Mouse (Mus musculus): ENCODE results near the gene Cacybp. TPM values are rescaled to one million over a fixed set of nuclear protein-coding genes. Genes with fewer than 3 reads are reported as not detected.

Gene Cacybp
- polyA plus RNA-seq, 1 experiment from 2014 or later: 87.0 TPM

GRCm38 (mm10) chr1:160209844-160210243 lies 2.8 kb downstream of the Cacybp start:
- 50% methylated on average over 2 of the region's 2 CpGs for WGBS (ENCODE audit: insufficient replicate concordance)
- no peak overlapping the region for H3K27ac ChIP-seq (ENCODE audit: low read length)
- no peak overlapping the region for H3K4me3 ChIP-seq (ENCODE audit: low read depth, low read length)
- H3K27me3 ChIP-seq (ENCODE audit: control insufficient read depth, insufficient read depth, low read depth, low read length): no peaks in the 10 kb centered on the region
- no peak for ATAC-seq (ENCODE audit: low read depth)
- no peak overlapping the region for H3K4me2 ChIP-seq (ENCODE audit: low read depth, low read length)
- H3K9me3 ChIP-seq (replicated peaks; ENCODE audit: control insufficient read depth, low read length): no peaks in the 10 kb centered on the region
- H3K4me1 ChIP-seq (ENCODE audit: control insufficient read depth, low read depth, low read length): peaks cover 17% of the 10 kb centered on the region
- H3K36me3 ChIP-seq (ENCODE audit: control insufficient read depth, insufficient read depth): peaks cover 9% of the 10 kb centered on the region
- no peak overlapping the region for H3K9ac ChIP-seq (ENCODE audit: low read depth, low read length)

- Histone ChIP-seq H3K27me3 (ENCODE audit: control insufficient read depth, insufficient read depth, low read depth, low read length) (no peaks in the 10 kb centered on the region), H3K36me3 (ENCODE audit: control insufficient read depth, insufficient read depth) (peaks cover 30% of the 10 kb centered on the region), H3K4me3 (ENCODE audit: low read depth, low read length) (no peak overlapping the region), H3K27ac (ENCODE audit: low read length) (no peak overlapping the region), H3K9me3 (replicated peaks; ENCODE audit: control insufficient read depth, low read length) (no peaks in the 10 kb centered on the region), H3K4me2 (ENCODE audit: low read depth, low read length) (no peak overlapping the region), H3K4me1 (ENCODE audit: control insufficient read depth, low read depth, low read length) (peaks cover 3% of the 10 kb centered on the region), H3K9ac (ENCODE audit: low read depth, low read length) (no peak overlapping the region)
- no peak for ATAC-seq (ENCODE audit: low read depth)
Measured at GRCm38 (mm10) chr1:160205486-160205885, 7.2 kb downstream of the Cacybp start.

- WGBS (ENCODE audit: insufficient replicate concordance): 0% methylated on average over 13 of the region's 13 CpGs
- H3K9me3 ChIP-seq (replicated peaks; ENCODE audit: control insufficient read depth, low read length): no peaks in the 10 kb centered on the region
- peak; percentile 15 for ATAC-seq (ENCODE audit: low read depth)
- peak overlapping the region; percentile 88 for H3K4me2 ChIP-seq (ENCODE audit: low read depth, low read length)
- H3K27ac ChIP-seq (ENCODE audit: low read length): peak overlapping the region; percentile 7
- H3K36me3 ChIP-seq (ENCODE audit: control insufficient read depth, insufficient read depth): peaks cover 2% of the 10 kb centered on the region
- H3K9ac ChIP-seq (ENCODE audit: low read depth, low read length): peak overlapping the region; percentile 61
- no peaks in the 10 kb centered on the region for H3K27me3 ChIP-seq (ENCODE audit: control insufficient read depth, insufficient read depth, low read depth, low read length)
- peaks cover 13% of the 10 kb centered on the region for H3K4me1 ChIP-seq (ENCODE audit: control insufficient read depth, low read depth, low read length)
- H3K4me3 ChIP-seq (ENCODE audit: low read depth, low read length): peak overlapping the region; percentile 69
Measured at GRCm38 (mm10) chr1:160195337-160195663, 17.4 kb downstream of the Cacybp start.

GRCm38 (mm10) chr1:160194529-160195336 lies 17.9 kb downstream of the Cacybp start, which contains the start of gene Mrps14:
Gene Mrps14 (plus strand): TSS chr1:160195215.
- peaks cover 2% of the 10 kb centered on the region; the same call in 1 of the 2 replicates for H3K36me3 ChIP-seq (ENCODE audit: control insufficient read depth, insufficient read depth)
- H3K9me3 ChIP-seq (replicated peaks; ENCODE audit: control insufficient read depth, low read length): no peaks in the 10 kb centered on the region
- peaks cover 13% of the 10 kb centered on the region for H3K4me1 ChIP-seq (ENCODE audit: control insufficient read depth, low read depth, low read length)
- peak within 1 kb of the TSS; percentile 69 for H3K4me3 ChIP-seq (ENCODE audit: low read depth, low read length)
- ATAC-seq (ENCODE audit: low read depth): peak; percentile 99
- H3K27ac ChIP-seq (ENCODE audit: low read length): peak within 1 kb of the TSS; percentile 7
- H3K27me3 ChIP-seq (ENCODE audit: control insufficient read depth, insufficient read depth, low read depth, low read length): no peaks in the 10 kb centered on the region
- H3K9ac ChIP-seq (ENCODE audit: low read depth, low read length): peak within 1 kb of the TSS; percentile 61
- peak within 1 kb of the TSS; percentile 88 for H3K4me2 ChIP-seq (ENCODE audit: low read depth, low read length)
- WGBS (ENCODE audit: insufficient replicate concordance): 8% methylated on average over 31 of the region's 31 CpGs

- 36% methylated on average over 5 of the region's 5 CpGs for WGBS (ENCODE audit: insufficient replicate concordance)
- Histone ChIP-seq H3K9ac (ENCODE audit: low read depth, low read length) (no peak overlapping the region), H3K27me3 (ENCODE audit: control insufficient read depth, insufficient read depth, low read depth, low read length) (no peaks in the 10 kb centered on the region), H3K4me1 (ENCODE audit: control insufficient read depth, low read depth, low read length) (no peaks in the 10 kb centered on the region), H3K36me3 (ENCODE audit: control insufficient read depth, insufficient read depth) (no peaks in the 10 kb centered on the region), H3K4me3 (ENCODE audit: low read depth, low read length) (no peak overlapping the region), H3K4me2 (ENCODE audit: low read depth, low read length) (no peak overlapping the region), H3K27ac (ENCODE audit: low read length) (no peak overlapping the region), H3K9me3 (replicated peaks; ENCODE audit: control insufficient read depth, low read length) (no peaks in the 10 kb centered on the region)
- ATAC-seq (ENCODE audit: low read depth): no peak
Measured at GRCm38 (mm10) chr1:160184506-160184905, 28.2 kb downstream of the Cacybp start.

- ATAC-seq (ENCODE audit: low read depth): no peak
- Histone ChIP-seq H3K4me1 (ENCODE audit: control insufficient read depth, low read depth, low read length) (no peaks in the 10 kb centered on the region), H3K4me2 (ENCODE audit: low read depth, low read length) (no peak overlapping the region), H3K4me3 (ENCODE audit: low read depth, low read length) (no peak overlapping the region), H3K9ac (ENCODE audit: low read depth, low read length) (no peak overlapping the region), H3K27me3 (ENCODE audit: control insufficient read depth, insufficient read depth, low read depth, low read length) (no peaks in the 10 kb centered on the region), H3K36me3 (ENCODE audit: control insufficient read depth, insufficient read depth) (no peaks in the 10 kb centered on the region), H3K9me3 (replicated peaks; ENCODE audit: control insufficient read depth, low read length) (no peaks in the 10 kb centered on the region), H3K27ac (ENCODE audit: low read length) (no peak overlapping the region)
- 38% methylated on average over 4 of the region's 4 CpGs for WGBS (ENCODE audit: insufficient replicate concordance)
Measured at GRCm38 (mm10) chr1:160181216-160181615, 31.5 kb downstream of the Cacybp start.

GRCm38 (mm10) chr1:160176903-160177302 lies 35.8 kb downstream of the Cacybp start:
- ATAC-seq (ENCODE audit: low read depth): no peak
- Histone ChIP-seq H3K4me3 (ENCODE audit: low read depth, low read length) (no peak overlapping the region), H3K9ac (ENCODE audit: low read depth, low read length) (no peak overlapping the region), H3K27me3 (ENCODE audit: control insufficient read depth, insufficient read depth, low read depth, low read length) (no peaks in the 10 kb centered on the region), H3K9me3 (replicated peaks; ENCODE audit: control insufficient read depth, low read length) (no peaks in the 10 kb centered on the region), H3K36me3 (ENCODE audit: control insufficient read depth, insufficient read depth) (no peaks in the 10 kb centered on the region), H3K4me2 (ENCODE audit: low read depth, low read length) (no peak overlapping the region), H3K4me1 (ENCODE audit: control insufficient read depth, low read depth, low read length) (no peaks in the 10 kb centered on the region), H3K27ac (ENCODE audit: low read length) (no peak overlapping the region)
- WGBS (ENCODE audit: insufficient replicate concordance): 58% methylated on average over 8 of the region's 8 CpGs

- 55% methylated on average over 3 of the region's 5 CpGs for WGBS (ENCODE audit: insufficient replicate concordance)
- no peak overlapping the region for H3K9ac ChIP-seq (ENCODE audit: low read depth, low read length)
- ATAC-seq (ENCODE audit: low read depth): no peak
Measured at GRCm38 (mm10) chr1:160166600-160166999, 46.1 kb downstream of the Cacybp start.

GRCm38 (mm10) chr1:160158190-160158589 lies 54.5 kb downstream of the Cacybp start:
- no peak overlapping the region for H3K9ac ChIP-seq (ENCODE audit: low read depth, low read length)
- ATAC-seq (ENCODE audit: low read depth): no peak

More at GRCm38 (mm10) chr1:160166600-160166999, 46.1 kb downstream of the Cacybp start:
- H3K27ac ChIP-seq (ENCODE audit: low read length): no peak overlapping the region
- H3K4me3 ChIP-seq (ENCODE audit: low read depth, low read length): no peak overlapping the region
- H3K36me3 ChIP-seq (ENCODE audit: control insufficient read depth, insufficient read depth): no peaks in the 10 kb centered on the region
- H3K4me2 ChIP-seq (ENCODE audit: low read depth, low read length): no peak overlapping the region
- H3K4me1 ChIP-seq (ENCODE audit: control insufficient read depth, low read depth, low read length): no peaks in the 10 kb centered on the region
- H3K9me3 ChIP-seq (replicated peaks; ENCODE audit: control insufficient read depth, low read length): no peaks in the 10 kb centered on the region
- H3K27me3 ChIP-seq (ENCODE audit: control insufficient read depth, insufficient read depth, low read depth, low read length): no peaks in the 10 kb centered on the region

More at GRCm38 (mm10) chr1:160158190-160158589, 54.5 kb downstream of the Cacybp start:
- Histone ChIP-seq H3K9me3 (replicated peaks; ENCODE audit: control insufficient read depth, low read length) (no peaks in the 10 kb centered on the region), H3K4me3 (ENCODE audit: low read depth, low read length) (no peak overlapping the region), H3K27me3 (ENCODE audit: control insufficient read depth, insufficient read depth, low read depth, low read length) (no peaks in the 10 kb centered on the region), H3K27ac (ENCODE audit: low read length) (no peak overlapping the region), H3K4me1 (ENCODE audit: control insufficient read depth, low read depth, low read length) (no peaks in the 10 kb centered on the region), H3K36me3 (ENCODE audit: control insufficient read depth, insufficient read depth) (no peaks in the 10 kb centered on the region), H3K4me2 (ENCODE audit: low read depth, low read length) (no peak overlapping the region)
- 83% methylated on average over 2 of the region's 2 CpGs for WGBS (ENCODE audit: insufficient replicate concordance)
